Mouse (Mus musculus) T-helper 17 cell (primary cell): Measurements from ENCODE around the gene Btg1-ps1.
"Not testable (repeated sequence)": the region's sequence is repeated elsewhere in the genome, so short reads cannot be mapped to it uniquely, and the experiment has no call there.

Experiments
- in situ Hi-C, 2 experiments: fragments of 300-600 bp; cut with MboI, MseI; formaldehyde crosslinking; loops; 1 replicate in 1 of 2; 2 replicates in 1 of 2; pipeline ENCODE4 v1.15.1; 2025; ENCODE audit warnings: high pct_unique_total_duplicates in 2 of 2

The Btg1-ps1 gene

GRCm38 (mm10) chrX:38018597-38018996 is at the start of gene Btg1-ps1:
Gene Btg1-ps1 (minus strand): TSS chrX:38018815.
- in situ Hi-C loops: not testable (repeated sequence)

- in situ Hi-C loops: no loop called here
Measured at GRCm38 (mm10) chrX:38066175-38066574, 47.6 kb upstream of the Btg1-ps1 start, which contains the start of gene Rhox10. Gene Rhox10 (plus strand): TSS chrX:38066475.

GRCm38 (mm10) chrX:38061544-38061943 is 42.9 kb upstream of the Btg1-ps1 start:
- in situ Hi-C loops: no loop called here

- in situ Hi-C loops: not testable (repeated sequence)
Measured at GRCm38 (mm10) chrX:38043014-38043413, 24.4 kb upstream of the Btg1-ps1 start, which contains the start of gene Btg1-ps2. Gene Btg1-ps2 (minus strand): TSS chrX:38043114.

GRCm38 (mm10) chrX:38039666-38040065 is 21.1 kb upstream of the Btg1-ps1 start:
- in situ Hi-C loops: no loop called here

- in situ Hi-C loops: no loop called here
Measured at GRCm38 (mm10) chrX:38033841-38034240, 15.2 kb upstream of the Btg1-ps1 start.

GRCm38 (mm10) chrX:38008756-38009155 is 9.9 kb downstream of the Btg1-ps1 start:
- in situ Hi-C loops: no loop called here
